Mouse (Mus musculus): ENCODE measurements around the gene Zdhhc20.

- TF ChIP-seq POLR2A (IDR thresholded peaks at IDR 0.05; ENCODE audit: insufficient read depth, low read length) (no peak), CTCF (IDR thresholded peaks at IDR 0.05; ENCODE audit: low read depth, low read length) (no peak), EP300 (IDR thresholded peaks at IDR 0.05; ENCODE audit: insufficient read depth, low read depth, low read length) (no peak)
These were observed 56.5 kb downstream of the Zdhhc20 start for GRCm38 (mm10) chr14:57833526-57833925.

All from ES-Bruce4 (cell line).